Mouse (Mus musculus) kidney, embryonic 16.5 days (tissue): ENCODE data around the gene Ublcp1. TPM values are rescaled to one million over a fixed set of nuclear protein-coding genes. Genes with fewer than 3 reads are reported as not detected.
"Not testable (repeated sequence)": the region's sequence is repeated elsewhere in the genome, so short reads cannot be mapped to it uniquely, and the experiment has no call there.

ENCODE experiments used
- ATAC-seq: fragments of 200-750 bp; cut with Nextera tagmentation; 2 replicates; pipeline ENCODE4 v1.8.0; 2017; ENCODE audit warnings: moderate TSS enrichment; ENCODE audit not compliant: low FRiP score, low TSS enrichment
- H3K27ac ChIP-seq: fragments of 300-500 bp; sonication (generic); 2 replicates; pipeline ENCODE4 v1.5.1; 2014; ENCODE audit warnings: low read length
- H3K27me3 ChIP-seq: fragments of 300-500 bp; sonication (generic); 2 replicates; pipeline ENCODE4 v1.6.1; 2014; ENCODE audit warnings: low read length, control low read depth, mixed read lengths; ENCODE audit not compliant: insufficient read depth
- H3K36me3 ChIP-seq: fragments of 300-500 bp; sonication (generic); 2 replicates; pipeline ENCODE4 v1.6.1; 2014; ENCODE audit warnings: low read length, control low read depth, mixed read lengths; ENCODE audit not compliant: insufficient read depth
- H3K4me1 ChIP-seq: fragments of 300-500 bp; sonication (generic); 2 replicates; pipeline ENCODE4 v1.6.1; 2014; ENCODE audit warnings: low read length, control low read depth, mixed read lengths; ENCODE audit not compliant: insufficient read depth
- H3K4me2 ChIP-seq: fragments of 300-500 bp; sonication (generic); replicated peaks from 2 replicates; pipeline ENCODE4 v1.6.1; 2014; ENCODE audit warnings: low read depth, low read length
- H3K4me3 ChIP-seq: fragments of 300-500 bp; sonication (generic); 2 replicates; pipeline ENCODE4 v1.5.1; 2014; ENCODE audit warnings: mild to moderate bottlenecking, low read length
- H3K9ac ChIP-seq: fragments of 300-500 bp; sonication (generic); replicated peaks from 2 replicates; pipeline ENCODE4 v1.6.1; 2014; ENCODE audit warnings: low read length
- H3K9me3 ChIP-seq: fragments of 300-500 bp; sonication (generic); 2 replicates; pipeline ENCODE4 v1.6.1; 2016; ENCODE audit warnings: low read length, control low read depth
- WGBS: fragments of 180-500 bp; shearing (Covaris S2); extraction: QIAGEN DNeasy Blood & Tissue Kit; methylation state at CpG from one replicate; pipeline ENCODE4 v1.1.7; 2014; 5-methylcytosine and 5-hydroxymethylcytosine counted together
- polyA plus RNA-seq: library from polyadenylated mRNA; unstranded; fragments of >200 nt; fragmentation: Nextera tagmentation; extraction: Ambion mirVana; gene quantifications from 2 replicates; pipeline ENCODE4 v1.2.1, GENCODE M21; 2015

The Ublcp1 gene
- polyA plus RNA-seq, 1 experiment from 2014 or later, result 63.2 TPM

- no peak for ATAC-seq
- H3K27me3 ChIP-seq, result no peaks in the 10 kb centered on the region
- peaks cover 12% of the 10 kb centered on the region; the same call in 1 of the 2 replicates for H3K36me3 ChIP-seq
- H3K4me2 ChIP-seq, result no peak overlapping the region
- no peak overlapping the region for H3K9ac ChIP-seq
- H3K4me3 ChIP-seq, result no peak overlapping the region
- H3K4me1 ChIP-seq, result peaks cover 14% of the 10 kb centered on the region
- H3K9me3 ChIP-seq, result no peaks in the 10 kb centered on the region
- no peak overlapping the region for H3K27ac ChIP-seq
- WGBS, result 64% methylated on average over 10 of the region's 10 CpGs
These were observed 1.9 kb downstream of the Ublcp1 start for GRCm38 (mm10) chr11:44468306-44468790.

GRCm38 (mm10) chr11:44466949-44467442 is 3.3 kb downstream of the Ublcp1 start:
- no peak overlapping the region for H3K4me2 ChIP-seq
- H3K9ac ChIP-seq, result no peak overlapping the region
- ATAC-seq, result no peak
- H3K27me3 ChIP-seq, result no peaks in the 10 kb centered on the region
- WGBS, result 79% methylated on average over 6 of the region's 6 CpGs
- peaks cover 12% of the 10 kb centered on the region; the same call in 1 of the 2 replicates for H3K36me3 ChIP-seq
- no peaks in the 10 kb centered on the region for H3K9me3 ChIP-seq
- H3K4me3 ChIP-seq, result no peak overlapping the region
- H3K27ac ChIP-seq, result no peak overlapping the region
- peaks cover 14% of the 10 kb centered on the region for H3K4me1 ChIP-seq

- Histone ChIP-seq H3K36me3 (peaks cover 31% of the 10 kb centered on the region; the same call in 1 of the 2 replicates), H3K4me2 (no peak overlapping the region)
These were observed 8.8 kb downstream of the Ublcp1 start for GRCm38 (mm10) chr11:44461493-44461892.

GRCm38 (mm10) chr11:44453423-44453822 is 16.9 kb downstream of the Ublcp1 start:
- H3K4me3 ChIP-seq, result no peak overlapping the region
- ATAC-seq, result peak; percentile 70
- 53% methylated on average over 2 of the region's 2 CpGs for WGBS
- no peak overlapping the region for H3K4me2 ChIP-seq
- H3K9ac ChIP-seq, result no peak overlapping the region
- peaks cover 17% of the 10 kb centered on the region; the same call in 1 of the 2 replicates for H3K36me3 ChIP-seq
- no peaks in the 10 kb centered on the region for H3K4me1 ChIP-seq
- no peak overlapping the region for H3K27ac ChIP-seq
- no peaks in the 10 kb centered on the region for H3K27me3 ChIP-seq
- H3K9me3 ChIP-seq, result no peaks in the 10 kb centered on the region; the same call in 1 of the 2 replicates

More at GRCm38 (mm10) chr11:44461493-44461892, 8.8 kb downstream of the Ublcp1 start:
- no peaks in the 10 kb centered on the region for H3K9me3 ChIP-seq
- H3K27me3 ChIP-seq, result no peaks in the 10 kb centered on the region
- 65% methylated on average over 6 of the region's 6 CpGs for WGBS
- no peak for ATAC-seq
- H3K4me3 ChIP-seq, result no peak overlapping the region
- no peak overlapping the region for H3K9ac ChIP-seq
- no peaks in the 10 kb centered on the region for H3K4me1 ChIP-seq
- no peak overlapping the region for H3K27ac ChIP-seq

- H3K4me2 ChIP-seq, H3K9me3 ChIP-seq, ATAC-seq, H3K27ac ChIP-seq, H3K4me1 ChIP-seq, H3K9ac ChIP-seq, H3K4me3 ChIP-seq, H3K27me3 ChIP-seq: not testable (repeated sequence)
- whole genome bisulfite sequencing, result 91% methylated on average over 5 of the region's 5 CpGs
- peaks cover 10% of the 10 kb centered on the region; the same call in 1 of the 2 replicates for H3K36me3 ChIP-seq
These were observed 18.3 kb downstream of the Ublcp1 start for GRCm38 (mm10) chr11:44452016-44452415.

- no peaks in the 10 kb centered on the region for H3K4me1 ChIP-seq
- no peak overlapping the region for H3K27ac ChIP-seq
- H3K9ac ChIP-seq, result no peak overlapping the region
- H3K9me3 ChIP-seq, result no peaks in the 10 kb centered on the region; the same call in 1 of the 2 replicates
- no peak overlapping the region for H3K4me3 ChIP-seq
- ATAC-seq, result no peak
- H3K36me3 ChIP-seq, result peaks cover 5% of the 10 kb centered on the region; the same call in 1 of the 2 replicates
- no peak overlapping the region for H3K4me2 ChIP-seq
- no peaks in the 10 kb centered on the region for H3K27me3 ChIP-seq
These were observed 19.3 kb downstream of the Ublcp1 start for GRCm38 (mm10) chr11:44451046-44451445.

- Histone ChIP-seq H3K4me1 (no peaks in the 10 kb centered on the region), H3K9ac (no peak overlapping the region), H3K4me2 (no peak overlapping the region), H3K27ac (no peak overlapping the region), H3K9me3 (no peaks in the 10 kb centered on the region), H3K36me3 (no peaks in the 10 kb centered on the region), H3K4me3 (no peak overlapping the region), H3K27me3 (no peaks in the 10 kb centered on the region)
- 93% methylated on average over 6 of the region's 6 CpGs for WGBS
- no peak for ATAC-seq
These were observed 32.5 kb downstream of the Ublcp1 start for GRCm38 (mm10) chr11:44437786-44438185.

GRCm38 (mm10) chr11:44430036-44430435 is 40.3 kb downstream of the Ublcp1 start:
- no peaks in the 10 kb centered on the region for H3K36me3 ChIP-seq
- no peaks in the 10 kb centered on the region for H3K4me1 ChIP-seq
- no peak for ATAC-seq
- H3K27me3 ChIP-seq, result no peaks in the 10 kb centered on the region
- H3K27ac ChIP-seq, result no peak overlapping the region
- H3K9ac ChIP-seq, result no peak overlapping the region
- H3K4me3 ChIP-seq, result no peak overlapping the region
- 80% methylated on average over 3 of the region's 3 CpGs for WGBS
- H3K9me3 ChIP-seq, result no peaks in the 10 kb centered on the region
- H3K4me2 ChIP-seq, result no peak overlapping the region

- no peaks in the 10 kb centered on the region for H3K27me3 ChIP-seq
- H3K4me1 ChIP-seq, result no peaks in the 10 kb centered on the region
- no peak overlapping the region for H3K4me3 ChIP-seq
- no peaks in the 10 kb centered on the region for H3K36me3 ChIP-seq
- H3K27ac ChIP-seq, result no peak overlapping the region
- 79% methylated on average over 2 of the region's 2 CpGs for WGBS
- H3K9ac ChIP-seq, result no peak overlapping the region
- no peak for ATAC-seq
- H3K4me2 ChIP-seq, result no peak overlapping the region
- no peaks in the 10 kb centered on the region for H3K9me3 ChIP-seq
These were observed 42.3 kb downstream of the Ublcp1 start for GRCm38 (mm10) chr11:44427951-44428350.

GRCm38 (mm10) chr11:44425626-44426025 is 44.7 kb downstream of the Ublcp1 start:
- WGBS, result 66% methylated on average over 6 of the region's 6 CpGs
- ATAC-seq, result no peak
- Histone ChIP-seq H3K27ac (no peak overlapping the region), H3K4me1 (no peaks in the 10 kb centered on the region), H3K27me3 (no peaks in the 10 kb centered on the region), H3K36me3 (no peaks in the 10 kb centered on the region), H3K9me3 (no peaks in the 10 kb centered on the region), H3K4me3 (no peak overlapping the region), H3K4me2 (no peak overlapping the region), H3K9ac (no peak overlapping the region)
